Mouse (Mus musculus) adrenal gland, postnatal 25 days (tissue): ENCODE measurements around the gene Mfap2. TPM values are rescaled to one million over a fixed set of nuclear protein-coding genes. Genes with fewer than 3 reads are reported as not detected.

Experiments used
- DNase-seq: peaks from one replicate; pipeline ENCODE4 v3.0.0; 2021; ENCODE audit warnings: mixed read lengths
- total RNA-seq: library from RNA; stranded (reverse); gene quantifications from 2 replicates; pipeline ENCODE4 v1.2.3, GENCODE M21; 2021

Gene Mfap2
- total RNA-seq, 1 experiment from 2014 or later = 10.7 TPM

DNA sequence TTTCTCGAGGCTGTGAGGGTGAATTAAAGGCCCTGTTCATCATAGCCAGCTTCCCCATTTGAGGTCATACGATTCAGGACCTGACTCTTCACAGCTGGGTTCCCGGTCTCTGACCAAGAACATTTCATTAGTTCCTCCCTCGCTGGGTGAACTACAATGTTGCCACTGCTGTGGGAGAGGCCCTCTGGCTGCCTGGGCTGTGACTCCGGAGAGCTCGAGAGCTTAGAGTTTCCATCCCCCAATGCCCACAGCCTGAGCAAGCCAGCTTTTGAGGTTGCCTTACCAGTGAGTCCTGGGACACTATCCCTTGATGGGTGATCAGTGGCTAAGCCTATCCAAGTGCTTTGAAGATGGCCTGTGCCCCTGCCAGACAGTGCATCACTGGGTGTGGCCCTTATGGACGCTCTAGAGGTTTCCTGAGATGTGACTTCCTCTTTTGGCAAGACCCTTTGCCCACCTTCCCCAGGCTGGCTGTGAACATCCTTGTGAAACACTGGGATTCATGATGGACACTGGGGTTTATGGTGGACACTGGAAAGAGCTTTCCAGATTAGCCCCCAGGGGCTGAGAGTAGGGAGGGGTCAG lies 21.4 kb upstream of the Mfap2 start:
- no peak for DNase-seq

DNA sequence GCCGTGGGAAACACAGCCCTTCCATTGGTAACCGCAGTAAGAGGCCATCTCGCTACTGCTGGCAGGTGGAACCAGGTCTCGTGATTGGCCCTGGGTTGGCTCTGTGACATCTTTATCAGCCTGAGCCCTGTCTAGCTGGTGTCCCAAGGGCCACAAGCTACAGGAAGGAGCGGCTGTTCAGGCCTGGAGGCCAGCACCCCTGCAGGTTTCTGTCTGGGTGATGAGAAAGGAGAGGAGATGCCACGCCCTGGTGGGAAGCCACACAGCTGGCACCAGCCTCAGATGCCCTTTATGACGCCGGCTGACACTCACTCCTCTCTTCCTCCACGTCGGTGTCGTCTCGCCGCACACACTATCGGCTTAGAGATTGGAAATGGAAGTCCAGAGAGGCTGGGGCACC lies 20.8 kb upstream of the Mfap2 start:
- no peak for DNase-seq

DNA sequence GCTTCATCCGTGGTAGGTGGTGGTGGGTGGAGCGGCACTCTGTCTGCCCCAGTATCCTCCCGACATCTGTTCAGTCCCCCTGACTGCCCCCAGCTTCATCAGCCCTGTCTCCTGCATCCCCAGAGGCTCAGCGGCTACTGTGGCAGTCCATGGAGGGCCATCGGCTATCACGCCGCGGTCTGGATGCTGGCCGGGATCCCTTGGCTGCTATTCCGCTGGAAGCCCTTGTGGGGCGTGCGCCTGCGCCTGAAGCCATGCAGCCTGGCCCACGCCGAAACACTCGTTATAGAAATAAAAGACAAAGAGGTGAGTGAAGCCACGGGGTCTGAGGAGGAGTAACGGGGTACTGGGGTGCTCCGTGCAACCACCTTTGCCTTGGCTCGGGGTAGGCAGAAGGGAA lies 18.0 kb upstream of the Mfap2 start:
- no peak for DNase-seq

DNA sequence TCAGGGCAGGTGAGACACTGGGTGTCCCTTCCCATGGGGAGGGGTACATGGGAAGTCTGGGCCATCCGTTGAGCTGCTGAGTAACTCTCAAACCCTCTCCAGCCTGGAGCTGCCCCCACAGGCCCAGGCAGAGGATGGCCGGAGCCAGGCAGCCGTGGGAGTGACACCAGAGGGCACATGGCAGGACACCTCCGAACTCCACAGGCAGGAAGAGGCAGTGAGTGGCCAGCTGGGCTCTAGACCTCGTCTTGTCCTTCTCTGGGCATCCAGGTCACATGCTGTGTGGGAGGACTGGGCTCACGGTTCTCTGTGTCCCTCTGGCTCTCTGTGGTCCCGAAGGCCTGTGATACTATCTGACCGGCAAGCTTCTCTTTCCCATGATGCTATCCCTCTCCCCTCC lies 16.4 kb upstream of the Mfap2 start:
- no peak for DNase-seq

DNA sequence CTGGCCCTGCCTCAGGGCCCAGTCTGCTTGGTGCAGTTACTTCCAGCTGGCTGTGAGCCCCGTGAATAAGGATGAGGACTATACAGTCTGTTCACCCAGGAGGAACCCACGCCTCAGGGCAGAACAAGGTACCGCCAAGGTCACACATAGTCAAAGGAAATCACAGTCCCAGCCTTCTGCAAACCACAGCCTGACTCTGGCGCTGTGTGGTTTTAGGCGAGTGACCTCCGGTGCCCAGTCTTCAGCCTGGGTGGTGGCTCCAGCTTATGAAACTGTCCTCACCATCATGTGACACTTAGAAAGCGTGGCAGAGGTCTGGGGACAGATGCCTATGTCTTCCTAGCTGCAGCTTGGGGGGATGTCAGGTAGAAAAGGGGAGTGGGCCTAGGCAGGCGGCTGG lies 14.4 kb upstream of the Mfap2 start:
- no peak for DNase-seq

DNA sequence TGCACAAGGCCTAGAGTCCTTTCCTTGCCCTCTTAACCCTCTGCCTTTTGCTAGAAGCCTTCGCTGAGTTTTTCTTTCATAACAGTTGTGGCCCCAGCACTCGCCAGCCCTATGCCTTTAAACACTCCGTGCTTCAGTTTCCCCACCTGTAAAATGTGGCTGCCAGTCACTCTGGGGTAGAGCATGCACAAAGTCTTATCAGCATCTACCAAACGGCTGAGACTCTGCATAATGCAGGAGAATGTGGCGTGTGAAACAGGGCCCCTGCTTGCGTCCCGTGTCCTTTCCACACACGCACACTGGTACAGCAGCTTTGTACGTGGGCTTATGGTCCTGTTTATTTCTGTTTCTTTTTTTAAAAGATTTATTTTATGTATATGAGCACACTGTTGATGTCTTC lies 13.4 kb upstream of the Mfap2 start:
- no peak for DNase-seq

DNA sequence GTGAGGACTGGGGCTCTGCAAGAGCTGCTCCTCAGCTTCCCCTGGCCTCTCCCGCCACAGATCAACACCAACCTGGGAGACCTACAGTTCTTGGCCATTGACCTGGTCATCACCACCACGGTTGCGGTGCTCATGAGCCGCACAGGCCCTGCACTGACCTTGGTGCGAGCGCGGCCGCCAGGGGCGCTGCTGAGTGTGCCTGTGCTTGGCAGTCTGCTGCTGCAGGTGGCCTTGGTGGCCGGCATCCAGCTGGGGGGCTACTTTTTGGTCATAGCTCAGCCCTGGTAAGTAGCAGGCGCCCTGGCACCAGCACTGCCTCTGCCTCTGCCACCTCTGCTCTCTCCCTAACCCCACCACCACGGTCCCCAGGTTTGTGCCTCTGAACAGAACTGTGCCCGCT lies 4.2 kb upstream of the Mfap2 start:
- DNase-seq = peak; percentile 80

DNA sequence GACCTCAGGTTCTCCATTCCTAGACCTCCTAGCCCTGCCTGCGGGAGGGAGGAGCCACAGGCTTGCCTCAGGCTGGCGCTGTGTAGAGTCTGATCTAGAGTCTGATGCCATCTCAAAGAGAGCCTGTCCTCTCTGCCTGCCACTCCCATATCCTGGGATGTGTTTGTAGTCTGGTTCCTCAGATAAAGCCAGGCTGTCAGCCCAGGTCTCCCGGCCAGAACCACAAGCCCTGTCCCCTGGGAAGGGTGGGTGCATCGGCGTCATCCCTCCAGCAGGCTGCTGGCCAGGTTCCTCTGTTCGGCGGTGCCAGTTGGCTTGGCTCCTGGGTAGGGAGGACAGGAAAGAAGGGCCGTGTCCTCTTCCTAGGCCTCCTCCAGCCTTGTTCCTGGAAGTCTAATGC lies 2.2 kb upstream of the Mfap2 start:
- DNase-seq = peak; percentile 55

DNA sequence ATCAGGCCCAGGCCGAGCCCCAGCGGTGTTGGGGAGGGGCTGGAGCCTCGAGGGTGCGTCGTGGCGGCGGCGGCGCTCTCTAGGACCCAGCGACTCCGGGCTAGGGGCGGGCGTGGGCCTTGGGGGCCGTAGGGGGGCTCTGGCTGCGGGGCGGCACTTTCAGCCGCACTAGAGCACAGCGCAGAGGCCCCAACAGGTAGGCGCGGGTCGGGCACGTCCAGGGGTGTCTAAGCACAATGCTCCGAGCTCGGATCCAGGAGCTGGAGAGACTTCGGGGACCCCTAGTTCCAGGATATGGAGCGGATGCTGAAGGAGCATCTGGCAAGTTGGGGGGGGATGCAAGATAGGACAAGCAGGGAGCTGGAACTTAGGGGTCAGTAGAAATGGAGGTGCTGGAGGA lies 308 bp downstream of the Mfap2 start:
- DNase-seq = no peak

DNA sequence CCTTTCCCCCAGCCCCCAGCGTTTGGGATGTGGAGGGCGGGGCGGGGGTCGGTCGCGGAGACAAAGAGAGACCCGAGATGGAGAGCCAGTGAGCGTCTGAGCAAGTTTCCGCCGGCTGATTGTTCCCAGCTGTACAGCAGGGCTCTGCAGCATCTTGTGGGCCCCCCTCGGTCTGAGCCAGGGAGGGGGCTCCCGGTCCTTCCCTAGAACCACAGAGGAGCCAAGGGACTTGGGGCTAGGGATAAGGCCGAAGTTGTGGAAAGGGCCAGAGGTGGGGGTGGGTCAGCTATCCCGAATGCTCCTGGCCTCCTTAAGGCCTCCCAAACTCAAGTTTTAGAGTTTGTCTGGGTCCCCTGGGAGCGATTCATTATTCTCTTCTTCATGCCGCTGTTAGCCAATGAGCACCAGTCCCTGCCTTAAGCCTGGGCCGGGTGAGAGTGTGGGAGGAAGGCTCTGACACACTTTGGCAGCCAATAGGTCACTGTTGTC lies 767 bp downstream of the Mfap2 start:
- no peak for DNase-seq

DNA sequence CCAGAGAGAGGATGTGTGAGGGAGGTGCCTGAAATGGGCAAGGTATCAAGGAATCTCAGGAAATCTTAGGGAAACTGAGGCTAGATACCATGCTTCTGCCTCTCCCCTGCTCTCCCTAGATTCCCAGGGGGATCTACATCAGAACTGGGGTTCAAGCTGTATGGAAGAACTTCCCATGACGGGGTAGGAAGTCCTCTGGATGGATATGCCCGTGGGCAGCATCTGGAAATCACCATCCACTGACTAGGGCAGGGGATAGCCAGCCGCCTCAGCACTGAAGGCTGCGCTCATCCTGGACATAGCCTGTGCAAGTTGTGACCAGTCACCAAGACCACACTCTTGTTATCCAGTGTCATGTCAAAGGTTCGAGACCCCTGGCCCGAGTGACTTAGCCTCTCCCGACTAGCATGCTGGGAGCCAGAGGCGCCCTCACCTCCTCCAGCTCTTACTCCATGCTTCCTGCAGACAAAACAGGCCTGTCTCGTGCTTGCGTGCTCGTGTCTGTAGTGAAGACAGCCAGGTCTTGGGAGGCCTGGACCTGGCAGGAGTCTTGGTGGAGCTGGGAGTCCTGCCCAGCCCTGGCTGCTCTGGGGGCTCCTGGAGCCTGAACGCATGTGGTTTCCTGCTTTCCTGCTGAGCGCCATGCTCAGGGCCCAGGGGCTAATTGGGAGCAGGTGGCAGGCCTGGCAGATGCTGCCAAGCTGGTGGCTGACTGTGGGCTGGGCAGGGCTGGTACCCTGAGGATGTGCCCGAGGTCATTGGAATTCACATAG lies 1.5 kb downstream of the Mfap2 start:
- no peak for DNase-seq

DNA sequence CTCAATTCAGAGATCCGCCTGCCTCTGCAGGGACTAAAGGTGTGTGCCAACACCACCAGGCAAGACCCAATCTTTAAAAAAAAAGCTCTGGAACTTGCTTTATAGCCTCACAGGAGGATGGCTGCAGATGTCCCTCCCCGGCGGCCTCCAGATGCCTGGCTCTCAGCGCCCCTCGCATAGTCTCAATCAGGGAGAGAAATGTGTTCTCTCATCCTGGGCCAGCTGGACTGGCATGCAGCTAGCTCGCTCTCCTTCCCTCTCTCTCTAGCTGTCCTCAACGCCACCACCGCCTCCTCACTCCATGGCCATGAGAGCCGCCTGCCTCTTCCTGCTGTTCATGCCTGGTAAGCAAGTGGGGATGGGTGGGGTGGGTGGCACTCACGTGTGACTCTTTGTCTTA lies 2.3 kb downstream of the Mfap2 start:
- DNase-seq = no peak

DNA sequence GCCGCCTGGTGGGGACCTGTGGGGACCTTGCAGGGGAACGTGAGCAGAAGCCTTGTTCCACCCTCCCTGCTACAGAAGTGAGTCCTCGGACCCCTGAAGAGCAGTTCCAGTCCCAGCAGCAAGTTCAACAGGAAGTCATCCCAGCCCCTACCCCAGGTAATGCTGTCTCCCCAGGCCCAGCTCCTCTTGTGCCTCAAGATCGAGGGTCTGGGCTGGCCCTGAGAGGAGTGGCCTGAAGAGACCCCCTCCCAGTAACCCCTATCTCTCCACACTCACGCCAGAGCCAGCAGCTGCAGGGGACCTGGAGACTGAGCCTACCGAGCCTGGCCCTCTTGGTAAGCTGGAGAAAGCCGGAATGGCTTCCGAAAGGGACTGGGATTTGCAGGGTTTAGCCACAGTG lies 3.9 kb downstream of the Mfap2 start:
- DNase-seq = no peak

DNA sequence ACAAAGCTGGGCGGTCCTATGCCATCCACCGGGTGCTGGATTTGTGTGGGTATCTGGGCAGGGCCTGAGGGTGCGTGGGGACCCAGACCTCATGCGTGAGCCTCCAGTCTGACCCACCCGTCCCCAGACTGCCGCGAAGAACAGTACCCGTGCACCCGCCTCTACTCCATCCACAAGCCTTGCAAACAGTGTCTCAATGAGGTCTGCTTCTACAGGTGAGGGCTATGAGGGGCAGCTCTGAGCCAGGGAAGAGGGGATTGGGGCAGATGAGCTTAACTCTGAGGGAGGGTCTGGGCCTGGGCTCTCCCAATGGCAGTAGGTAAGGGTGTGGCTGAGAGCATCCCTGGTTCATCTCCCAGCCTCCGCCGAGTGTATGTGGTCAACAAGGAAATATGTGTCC lies 4.6 kb downstream of the Mfap2 start:
- no peak for DNase-seq

DNA sequence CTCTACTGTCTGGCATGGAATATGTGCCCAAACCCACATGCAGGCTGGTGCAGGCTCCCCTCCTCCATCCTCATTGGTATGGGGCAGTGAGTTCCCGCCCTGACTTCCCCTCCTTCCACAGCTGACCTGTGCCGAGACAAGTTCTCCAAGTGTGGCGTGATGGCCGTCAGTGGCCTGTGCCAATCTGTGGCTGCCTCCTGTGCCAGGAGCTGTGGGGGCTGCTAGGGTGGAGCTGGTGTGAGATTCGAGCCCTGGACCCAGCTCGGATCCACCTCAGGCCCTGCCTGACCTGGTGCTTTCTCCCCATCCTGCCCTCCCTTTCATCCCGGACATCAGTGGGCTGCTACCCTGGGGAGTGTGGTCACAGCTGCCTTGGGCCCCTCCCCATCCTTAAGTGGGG lies 5.1 kb downstream of the Mfap2 start:
- DNase-seq = no peak

DNA sequence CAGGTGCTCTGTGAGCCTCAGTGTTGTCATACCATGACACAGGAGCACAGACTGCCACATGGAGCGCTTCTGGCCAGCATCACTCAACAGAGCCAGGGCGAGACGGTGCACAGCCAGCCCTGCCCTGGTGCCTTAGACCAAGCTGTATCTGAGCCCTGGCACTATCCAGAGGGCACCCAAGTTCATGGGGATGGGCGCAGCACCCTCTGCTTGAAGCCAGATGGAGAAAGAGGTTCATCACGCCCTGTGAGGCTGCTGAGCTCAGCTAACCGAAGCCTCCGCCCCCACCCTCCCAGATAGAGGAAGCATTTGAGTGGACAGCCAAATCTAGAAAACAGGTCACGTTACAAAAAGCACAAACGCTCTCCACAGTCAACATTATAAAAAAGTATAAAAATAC lies 6.1 kb downstream of the Mfap2 start:
- no peak for DNase-seq

DNA sequence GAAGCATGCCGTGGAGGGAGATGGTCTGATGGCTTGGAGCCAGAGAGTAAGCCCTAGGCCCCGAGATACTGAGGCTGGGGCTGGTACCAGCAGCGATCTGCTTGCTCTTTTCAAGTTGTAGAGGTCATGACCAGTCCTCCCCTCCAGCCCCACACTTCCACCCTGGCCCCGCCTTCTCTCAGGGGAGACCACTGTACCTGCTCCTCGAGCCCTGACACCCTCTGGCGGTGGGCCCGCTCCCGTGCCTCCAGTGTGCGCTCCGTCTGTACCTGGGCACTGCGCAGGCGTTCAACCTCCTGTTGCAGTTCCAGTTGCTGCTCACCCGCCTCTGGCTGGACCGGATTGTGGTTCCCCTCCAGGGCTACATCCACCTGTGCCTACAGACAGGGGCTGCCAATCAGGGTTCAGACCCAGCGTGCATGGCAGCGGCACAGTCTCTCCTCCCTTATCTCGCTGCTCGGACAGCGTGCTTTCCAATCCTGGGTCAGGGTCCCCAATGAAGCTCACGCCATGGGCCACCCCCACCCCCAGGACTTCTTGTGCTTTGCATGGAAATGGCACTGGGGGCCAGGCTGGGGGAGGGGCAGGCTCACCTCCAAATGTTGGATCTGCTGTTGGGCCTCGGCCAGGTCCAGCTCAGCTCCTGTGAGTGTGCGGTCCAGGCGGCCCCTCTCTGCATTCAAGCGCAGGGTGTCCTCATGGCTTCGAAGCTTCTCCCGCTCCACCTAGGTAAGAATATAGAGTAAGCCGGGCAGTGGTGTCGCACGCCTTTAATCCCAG lies 7.6 kb downstream of the Mfap2 start:
- no peak for DNase-seq

DNA sequence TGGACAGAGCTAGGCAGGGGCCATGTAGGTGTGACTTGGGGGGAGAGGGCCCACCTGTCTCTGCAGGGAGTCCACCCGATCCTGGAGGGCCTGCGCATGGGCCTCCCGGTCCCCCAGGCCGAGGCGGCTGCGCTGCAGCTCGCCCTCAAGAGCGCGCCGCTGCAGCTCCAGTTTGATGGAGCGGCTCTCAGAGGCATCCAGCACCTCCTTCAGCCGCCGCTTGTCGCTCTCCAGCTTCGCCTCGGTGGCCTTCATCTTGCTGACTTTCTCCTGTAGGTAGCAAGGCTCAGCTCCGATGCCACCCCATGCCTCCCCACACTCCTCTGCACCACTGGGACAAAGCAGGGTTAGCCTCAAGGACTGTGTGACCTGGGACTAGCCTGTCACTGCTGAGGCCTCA lies 10.0 kb downstream of the Mfap2 start:
- no peak for DNase-seq

DNA sequence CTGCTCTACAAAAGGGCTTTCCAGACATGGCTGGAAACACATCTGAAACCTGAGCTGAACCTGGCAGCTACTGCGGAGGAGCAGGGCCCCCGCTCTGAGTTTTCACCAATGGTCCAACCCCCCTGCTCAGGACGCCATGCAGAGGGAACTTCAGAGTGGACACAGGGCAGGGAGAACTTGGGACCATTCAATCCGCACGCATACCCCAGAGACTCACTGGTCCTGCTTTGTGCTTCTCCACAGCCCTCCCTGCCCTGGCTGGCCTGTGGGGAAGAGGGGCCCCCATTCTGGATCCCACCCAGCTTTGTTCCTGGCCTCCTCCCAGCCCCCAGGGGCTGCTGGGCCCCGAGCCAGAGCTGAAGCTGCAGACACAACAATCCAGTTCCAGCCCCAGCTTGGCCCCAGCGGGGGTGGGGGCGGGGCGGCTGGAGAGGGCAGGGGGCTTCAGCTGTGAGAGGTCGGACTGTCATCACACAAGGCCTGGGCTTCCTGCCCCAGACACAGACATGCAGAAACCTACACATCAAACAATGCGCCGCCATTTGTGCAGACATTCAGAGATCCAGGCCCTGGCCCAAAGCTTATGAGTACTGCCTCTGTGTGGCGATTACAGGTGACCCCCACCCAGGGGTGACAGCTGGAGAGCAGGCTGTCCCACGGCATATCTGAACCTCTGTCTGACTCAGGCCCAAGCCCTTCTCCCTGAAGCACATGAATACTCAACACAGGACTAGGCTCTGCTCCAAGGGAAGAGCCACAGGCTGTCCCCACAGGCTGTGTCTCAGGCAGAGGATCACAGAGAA lies 10.8 kb downstream of the Mfap2 start:
- no peak for DNase-seq

DNA sequence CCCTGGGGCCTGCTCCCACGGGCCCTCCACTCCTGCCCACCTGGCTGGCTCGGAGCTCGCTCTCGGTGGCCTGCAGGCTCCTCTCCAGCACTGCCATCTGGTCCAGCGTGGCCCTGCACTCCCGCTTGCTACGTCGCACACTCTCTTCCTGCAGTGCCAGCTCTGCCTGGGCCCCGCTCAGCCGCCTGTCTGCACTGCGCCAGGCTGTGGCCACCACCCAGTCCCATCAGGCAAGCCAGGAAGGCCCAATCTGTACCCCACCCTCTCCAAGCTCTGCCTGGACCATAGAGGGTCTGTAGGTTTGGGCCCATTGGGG lies 11.4 kb downstream of the Mfap2 start:
- no peak for DNase-seq

DNA sequence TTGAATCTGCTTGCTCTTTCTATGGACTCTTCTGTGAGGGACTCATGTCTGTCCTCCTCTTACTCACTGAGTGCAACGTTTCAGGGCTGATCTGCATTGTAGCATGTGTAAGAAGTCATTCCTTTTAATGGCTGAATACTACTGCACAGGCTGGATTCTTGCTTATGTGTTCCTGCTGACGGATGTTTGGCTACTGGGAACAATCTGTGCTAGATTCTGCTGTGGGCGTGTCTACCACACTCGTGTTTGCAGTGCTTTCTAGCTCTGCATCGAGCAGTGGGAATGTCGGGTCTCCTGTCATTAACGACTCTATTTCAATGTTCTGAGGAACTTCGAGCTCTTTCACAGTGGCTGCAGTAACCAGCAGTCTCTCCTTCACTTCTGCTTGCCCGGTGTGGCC lies 13.8 kb downstream of the Mfap2 start:
- DNase-seq = no peak

DNA sequence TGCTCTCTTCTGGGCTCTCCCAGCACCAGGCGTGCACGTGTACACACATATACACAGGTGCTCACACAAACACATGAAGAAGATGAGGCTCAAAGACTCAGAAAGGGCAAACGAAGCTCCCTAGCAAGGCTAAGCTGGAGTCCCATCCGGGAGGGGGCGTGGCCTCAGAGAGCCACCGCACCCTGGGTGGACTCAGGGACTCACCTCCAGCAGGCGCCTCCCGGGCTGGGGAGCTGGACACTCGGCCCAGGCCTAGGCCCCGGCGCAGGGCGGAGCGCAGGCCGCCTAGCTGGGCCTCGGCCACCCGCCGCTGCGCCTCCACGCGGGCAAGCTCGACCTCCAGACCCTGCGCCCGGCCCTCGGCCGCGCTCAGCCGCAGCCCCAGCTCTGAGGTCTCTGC lies 14.8 kb downstream of the Mfap2 start:
- DNase-seq = no peak
